ENCODE assay signal across 8 mouse cellular contexts in genomic region chr13:89738776-89739695, GRCm38 (mm10). TPM values are rescaled to one million over a fixed set of nuclear protein-coding genes. Genes with fewer than 3 reads are reported as not detected.
DNase-seq lines count a peak whose midpoint lies in the region; ATAC-seq and TF ChIP-seq lines count a peak whose summit lies in the region.

No protein-coding gene starts in this region.

- WGBS in hindbrain, postnatal 0 days: 1% methylated on average over 31 of the region's 31 CpGs

- H3K4me2 ChIP-seq in hindbrain, postnatal 0 days (ENCODE audit: low read depth, low read length): peak overlapping the region; percentile 98

- peak overlapping the region; percentile 66 for H3K4me3 ChIP-seq in hindbrain, postnatal 0 days (ENCODE audit: low read length)

- TF ChIP-seq CTCF in hindbrain, postnatal 0 days (IDR thresholded peaks at IDR 0.05; ENCODE audit: low read depth): no peak

- intact Hi-C loops in left cerebral cortex, postnatal 25 days (cut with DNase I): loop anchor here (2.0 kb wide), 1 partner anchor 1102 kb away; no protein-coding TSS in a partner anchor

- ATAC-seq in hindbrain, postnatal 0 days: peak; percentile 57
- ATAC-seq in megakaryocyte-erythroid progenitor cell, adult 5-6 weeks (replicated peaks; ENCODE audit: low FRiP score, low TSS enrichment, poor library complexity, severe bottlenecking): peak; percentile 75

- H3K4me1 ChIP-seq in hindbrain, postnatal 0 days (ENCODE audit: insufficient read depth, low read length): no peaks in the 10 kb centered on the region

- no peaks in the 10 kb centered on the region for H3K27me3 ChIP-seq in hindbrain, postnatal 0 days (ENCODE audit: insufficient read depth, low read length)

- peak; percentile 93 for DNase-seq in adipocyte (ENCODE audit: low spot score)
- peak; percentile 87 for DNase-seq in embryo, embryonic 10 days (ENCODE audit: low spot score)
- peak; percentile 79 to 82 for DNase-seq in gastrocnemius, adult 8-10 months (ENCODE audit: low spot score in 2 of 2)
- peak; percentile 78 for DNase-seq in hindbrain, postnatal 0 days (ENCODE audit: low spot score)
- DNase-seq in left cerebral cortex, postnatal 25 days (ENCODE audit: low spot score in 2 of 2): peak; percentile 56 to 58
- DNase-seq in right cerebral cortex, postnatal 25 days: peak; percentile 58
- peak; percentile 69 to 83 for DNase-seq in urinary bladder, postnatal 36 days (ENCODE audit: low spot score in 2 of 2)

- H3K9ac ChIP-seq in hindbrain, postnatal 0 days (replicated peaks; ENCODE audit: low read length): peak overlapping the region; percentile 53; the same call in 1 of the 2 replicates

- H3K27ac ChIP-seq in hindbrain, postnatal 0 days: peak overlapping the region; percentile 77

- no peaks in the 10 kb centered on the region for H3K9me3 ChIP-seq in hindbrain, postnatal 0 days (ENCODE audit: low read length)

- no peaks in the 10 kb centered on the region for H3K36me3 ChIP-seq in hindbrain, postnatal 0 days (ENCODE audit: insufficient read depth, low read length)

RNA-seq across cellular contexts. Expression of gene Vcan, which starts 3.3 kb away (rescaled TPM):
- total RNA-seq in gastrocnemius, adult 8-10 months (2022): 1 to 10 TPM; 1.9 to 3.6 (median 3.1) TPM
- 51.2 TPM in 2 replicates for total RNA-seq in hindbrain, postnatal 0 days (2014; rRNA removed)
- polyA plus RNA-seq in hindbrain, postnatal 0 days (2015; fragmentation: Nextera tagmentation; extraction: Ambion mirVana): 23.5 and 24.1 TPM in 2 replicates
- total RNA-seq in left cerebral cortex, postnatal 25 days (2021): 10 to 100 TPM; 13.6 to 16.9 TPM
- 0.76 and 0.79 TPM in 2 replicates for total RNA-seq in megakaryocyte-erythroid progenitor cell, adult 5-6 weeks (2014; fragmentation: Nextera tagmentation)
- 0.19 TPM in 1 of 2 replicates, not detected in the other for total RNA-seq in megakaryocyte-erythroid progenitor cell, adult 5-6 weeks (2017)

Comparison
In these comparisons a context has a peak if more than half of its experiments do, and no peak if none do; other contexts are left out.
1. Peak in every context shown above with its lines: DNase-seq, ATAC-seq, H3K4me3 ChIP-seq and H3K27ac ChIP-seq.